Mouse (Mus musculus): Measurements from ENCODE around the gene Hoxa10.

DNA sequence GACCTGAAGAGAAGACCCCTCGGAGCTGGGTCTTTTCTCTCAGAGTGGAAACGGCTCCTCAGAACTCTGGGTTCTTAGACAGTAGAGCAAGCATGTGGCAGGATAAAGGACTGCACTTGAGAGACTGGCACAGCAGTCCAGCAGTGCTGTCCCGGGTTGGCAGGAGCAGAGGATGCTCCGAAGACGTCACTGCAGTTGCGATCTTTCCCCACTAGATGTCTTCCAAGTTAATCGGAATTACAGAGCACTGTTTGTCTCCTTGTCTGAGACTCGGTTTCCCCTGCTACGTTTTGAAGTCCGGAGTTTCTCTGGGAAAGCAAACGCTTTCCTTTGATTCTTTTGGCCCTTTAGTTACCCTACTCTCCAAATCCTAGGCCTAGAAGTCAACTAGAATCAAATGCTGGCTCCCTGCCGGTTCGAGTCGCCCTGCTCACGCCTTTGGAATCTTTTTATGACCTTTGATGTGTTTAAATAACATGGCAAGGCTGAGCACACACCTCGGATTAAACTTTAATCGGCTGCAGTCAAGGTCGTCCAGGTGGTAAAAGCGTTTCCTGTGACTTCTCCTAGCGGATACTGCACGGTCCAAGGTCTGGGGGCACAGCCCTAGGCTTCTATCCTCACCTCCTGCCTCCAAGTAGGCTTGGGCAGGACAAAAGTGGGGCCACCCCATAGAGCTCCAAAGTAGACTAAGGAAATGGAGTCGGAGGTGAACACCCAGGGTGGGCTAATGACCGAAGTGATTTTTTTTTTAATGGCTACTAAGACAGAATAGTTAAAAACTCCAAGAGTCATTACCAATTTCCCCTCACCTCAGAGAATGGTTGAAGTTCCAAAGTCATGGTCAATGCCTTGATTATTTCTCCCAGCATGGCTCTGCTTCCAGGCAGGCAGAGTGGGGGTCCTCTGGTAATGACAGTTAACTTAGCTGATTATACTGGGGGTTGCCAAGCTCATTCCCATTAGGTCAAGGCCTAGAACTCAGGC, 30.1 kb upstream of the Hoxa10 start:
- TF ChIP-seq POLR2A (IDR thresholded peaks at IDR 0.05; ENCODE audit: borderline replicate concordance, insufficient read depth, low read length) (no peak), CTCF (IDR thresholded peaks at IDR 0.05; ENCODE audit: borderline replicate concordance, insufficient read depth, low read depth, low read length) (peak; percentile 67)
